Mouse (Mus musculus): ENCODE measurements around the gene Gm28230. TPM values are rescaled to one million over a fixed set of nuclear protein-coding genes. Genes with fewer than 3 reads are reported as not detected.

The Gm28230 gene
- total and polyA plus RNA-seq, 3 experiments: not detected

GRCm38 (mm10) chr2:74703720-74704392, 22.7 kb upstream of the Gm28230 start:
- Histone ChIP-seq H3K9me3 (replicated peaks; ENCODE audit: insufficient read depth, low read length) (no peaks in the 10 kb centered on the region), H3K9ac (ENCODE audit: control insufficient read depth, low read depth, low read length, poor library complexity, severe bottlenecking) (no peak overlapping the region), H3K27ac (ENCODE audit: control insufficient read depth, low read depth, low read length) (no peak overlapping the region), H3K36me3 (ENCODE audit: control insufficient read depth in 1 of 2, insufficient read depth in 2 of 2, low read length in 2 of 2) (peaks cover 0 to 2% of the 10 kb centered on the region in 2 experiments; a peak in 1 of 4 replicates), H3K27me3 (ENCODE audit: control insufficient read depth in 1 of 2, insufficient read depth in 2 of 2, low read length in 2 of 2) (no peaks in the 10 kb centered on the region), H3K4me1 (ENCODE audit: control insufficient read depth in 1 of 2, insufficient read depth in 2 of 2, low read length in 2 of 2) (no peaks in the 10 kb centered on the region; a peak in 2 of 4 replicates), H3K4me3 (ENCODE audit: control insufficient read depth in 1 of 2, insufficient read depth in 1 of 2, low read depth in 2 of 2, low read length in 2 of 2) (no peak overlapping the region), H3K79me2 (ENCODE audit: control insufficient read depth, insufficient read depth, low read length, poor library complexity) (peaks cover 6% of the 10 kb centered on the region; the same call in 1 of the 2 replicates)
- DNase-seq (ENCODE audit: low read depth, low spot score): no peak
- no peak for TF ChIP-seq CHD1 (IDR thresholded peaks at IDR 0.05; ENCODE audit: low read depth, low read length)
- TF ChIP-seq RCOR1 (IDR thresholded peaks at IDR 0.05; ENCODE audit: low read depth, low read length): no peak
- TF ChIP-seq USF2 (IDR thresholded peaks at IDR 0.05; ENCODE audit: borderline replicate concordance in 1 of 2, insufficient read depth in 1 of 2, low read depth in 1 of 2, low read length in 2 of 2): no peak
- TF ChIP-seq HCFC1 (IDR thresholded peaks at IDR 0.05; ENCODE audit: low read depth, low read length): no peak
- TF ChIP-seq RAD21 (IDR thresholded peaks at IDR 0.05; ENCODE audit: low read depth, low read length): no peak
- TF ChIP-seq MYC (IDR thresholded peaks at IDR 0.05; ENCODE audit: low read depth, low read length): no peak
- no peak for TF ChIP-seq TBP (IDR thresholded peaks at IDR 0.05; ENCODE audit: low read depth, low read length)
- TF ChIP-seq NRF1 (IDR thresholded peaks at IDR 0.05; ENCODE audit: insufficient read depth, low read depth, low read length, poor library complexity, severe bottlenecking): no peak
- TF ChIP-seq BHLHE40 (IDR thresholded peaks at IDR 0.05; ENCODE audit: borderline replicate concordance, low read depth, low read length): no peak

GRCm38 (mm10) chr2:74704393-74704998, 22.0 kb upstream of the Gm28230 start, which contains the start of gene Hoxd8:
Gene Hoxd8 (plus strand): TSS chr2:74704615.
- H3K27me3 ChIP-seq (ENCODE audit: control insufficient read depth in 1 of 2, insufficient read depth in 2 of 2, low read length in 2 of 2): no peaks in the 10 kb centered on the region
- DNase-seq (ENCODE audit: low read depth, low spot score): peak; percentile 81

More at GRCm38 (mm10) chr2:74704393-74704998, 22.0 kb upstream of the Gm28230 start, which contains the start of gene Hoxd8:
- Histone ChIP-seq H3K9ac (ENCODE audit: control insufficient read depth, low read depth, low read length, poor library complexity, severe bottlenecking) (peak within 1 kb of the TSS; percentile 84), H3K4me1 (ENCODE audit: control insufficient read depth in 1 of 2, insufficient read depth in 2 of 2, low read length in 2 of 2) (no peaks in the 10 kb centered on the region; a peak in 2 of 4 replicates), H3K79me2 (ENCODE audit: control insufficient read depth, insufficient read depth, low read length, poor library complexity) (peaks cover 6% of the 10 kb centered on the region; the same call in 1 of the 2 replicates), H3K36me3 (ENCODE audit: control insufficient read depth in 1 of 2, insufficient read depth in 2 of 2, low read length in 2 of 2) (peaks cover 0 to 2% of the 10 kb centered on the region in 2 experiments; a peak in 1 of 4 replicates), H3K27ac (ENCODE audit: control insufficient read depth, low read depth, low read length) (peak within 1 kb of the TSS; percentile 48), H3K9me3 (replicated peaks; ENCODE audit: insufficient read depth, low read length) (no peaks in the 10 kb centered on the region), H3K4me3 (ENCODE audit: control insufficient read depth in 1 of 2, insufficient read depth in 1 of 2, low read depth in 2 of 2, low read length in 2 of 2) (peak within 1 kb of the TSS; percentile 58 to 66; a peak in 3 of 4 replicates)
- TF ChIP-seq ZNF384 (IDR thresholded peaks at IDR 0.05; ENCODE audit: low read depth, low read length): peak; percentile 54; the same call in 1 of the 2 replicates
- peak; percentile 20; the same call in 1 of the 2 replicates for TF ChIP-seq GATA1 (IDR thresholded peaks at IDR 0.05; ENCODE audit: low read depth, low read length)
- TF ChIP-seq RAD21 (IDR thresholded peaks at IDR 0.05; ENCODE audit: low read depth, low read length): no peak
- TF ChIP-seq POLR2A (IDR thresholded peaks at IDR 0.05; ENCODE audit: control insufficient read depth in 1 of 2, insufficient read depth in 1 of 2, low read depth in 1 of 2, low read length in 2 of 2, poor library complexity in 1 of 2): peak in 1 of 2 experiments; percentile 40; a peak in 3 of 4 replicates
- 0 out of 2 replicates have a peak, but pooled peaks have one; percentile 22 for TF ChIP-seq SIN3A (IDR thresholded peaks at IDR 0.05; ENCODE audit: low read length)
- TF ChIP-seq ETS1 (IDR thresholded peaks at IDR 0.05; ENCODE audit: low read depth, low read length): peak; percentile 29; the same call in 1 of the 2 replicates
- TF ChIP-seq KAT2A (conservative IDR thresholded peaks at IDR 0.05; ENCODE audit: low read depth, low read length): peak; percentile 66
- TF ChIP-seq HCFC1 (IDR thresholded peaks at IDR 0.05; ENCODE audit: low read depth, low read length): peak; percentile 59
- no peak for TF ChIP-seq MYB (IDR thresholded peaks at IDR 0.05; ENCODE audit: low read depth, low read length)
- TF ChIP-seq TCF12 (IDR thresholded peaks at IDR 0.05; ENCODE audit: low read depth, low read length): peak; percentile 22; the same call in 1 of the 2 replicates
- TF ChIP-seq POLR2AphosphoS5 (IDR thresholded peaks at IDR 0.05; ENCODE audit: borderline replicate concordance, low read depth, low read length): no peak
- TF ChIP-seq MAZ (IDR thresholded peaks at IDR 0.05; ENCODE audit: low read depth, low read length): peak; percentile 80; the same call in 1 of the 2 replicates
